Mouse (Mus musculus): ENCODE results near the gene Dnajc28. TPM values are rescaled to one million over a fixed set of nuclear protein-coding genes. Genes with fewer than 3 reads are reported as not detected.

Dnajc28 gene
- total RNA-seq, 2 experiments from 2014 or later = 9.0 to 9.8 TPM

GRCm38 (mm10) chr16:91630584-91630983 is 11.8 kb upstream of the Dnajc28 start:
- Histone ChIP-seq H3K27ac (no peak overlapping the region), H3K4me3 (no peak overlapping the region)
- intact Hi-C loops (cut with DNase I) = no loop called here
- DNase-seq (ENCODE audit: extremely low spot score in 1 of 2, low spot score in 2 of 2) = no peak
- no peak for TF ChIP-seq CTCF (IDR thresholded peaks at IDR 0.05)

- H3K27ac ChIP-seq = no peak overlapping the region
- no peak overlapping the region for H3K4me3 ChIP-seq
- no peak for TF ChIP-seq CTCF (IDR thresholded peaks at IDR 0.05)
- DNase-seq (ENCODE audit: extremely low spot score in 1 of 2, low spot score in 2 of 2) = no peak
- intact Hi-C loops (cut with DNase I) = no loop called here
These were observed 10.9 kb upstream of the Dnajc28 start for GRCm38 (mm10) chr16:91629749-91630148.

DNA sequence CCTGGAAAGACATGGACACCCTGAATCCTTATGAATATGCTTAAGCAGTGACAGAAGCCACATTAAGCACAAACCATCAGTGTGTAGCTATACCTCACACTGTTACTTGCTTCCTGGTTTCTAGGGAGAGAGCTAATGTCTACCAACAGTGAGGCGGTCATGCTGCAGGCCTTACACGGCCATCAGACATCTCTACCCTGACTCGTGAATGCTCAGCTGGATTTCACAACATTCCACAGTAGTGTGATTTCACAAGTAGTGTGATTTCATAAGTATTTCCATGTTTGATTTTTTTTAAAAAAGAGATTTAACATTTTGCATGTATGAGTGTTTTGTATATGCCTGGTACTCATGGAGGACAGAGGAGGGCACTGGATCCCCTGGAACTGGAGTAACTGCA is 9.8 kb upstream of the Dnajc28 start:
- Histone ChIP-seq H3K4me3 (no peak overlapping the region), H3K27ac (no peak overlapping the region)
- DNase-seq (ENCODE audit: extremely low spot score in 1 of 2, low spot score in 2 of 2) = no peak
- no peak for TF ChIP-seq CTCF (IDR thresholded peaks at IDR 0.05)
- intact Hi-C loops (cut with DNase I) = no loop called here

DNA sequence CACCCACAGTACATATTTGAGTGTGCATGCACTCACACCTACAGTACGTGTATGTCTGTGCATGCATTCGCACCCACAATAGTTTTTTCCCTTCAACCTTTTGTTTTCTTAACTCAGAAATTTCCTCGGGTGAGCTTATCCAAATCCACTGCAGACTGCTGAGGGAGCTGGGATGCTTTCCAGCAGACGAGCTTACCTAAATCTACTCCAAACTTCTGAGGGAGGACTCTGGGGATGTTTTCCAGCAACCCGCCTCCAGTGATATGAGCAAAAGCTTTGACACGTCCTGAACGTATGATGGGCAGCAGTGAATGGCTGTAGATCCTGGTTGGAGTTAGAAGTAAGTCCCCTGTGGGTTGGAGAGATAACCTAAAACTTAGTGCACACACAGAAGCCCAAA is 9.0 kb upstream of the Dnajc28 start:
- intact Hi-C loops (cut with DNase I) = no loop called here
- DNase-seq (ENCODE audit: extremely low spot score in 1 of 2, low spot score in 2 of 2) = peak in 1 of 2 experiments; percentile 29
- no peak for TF ChIP-seq CTCF (IDR thresholded peaks at IDR 0.05)
- H3K4me3 ChIP-seq = no peak overlapping the region
- no peak overlapping the region for H3K27ac ChIP-seq

GRCm38 (mm10) chr16:91623074-91623473 is 4.2 kb upstream of the Dnajc28 start:
- intact Hi-C loops (cut with DNase I) = no loop called here
- no peak for TF ChIP-seq CTCF (IDR thresholded peaks at IDR 0.05)

GRCm38 (mm10) chr16:91620991-91621390 is 2.2 kb upstream of the Dnajc28 start:
- no peak for DNase-seq (ENCODE audit: extremely low spot score in 1 of 2, low spot score in 2 of 2)
- no peak overlapping the region for H3K4me3 ChIP-seq
- H3K27ac ChIP-seq = no peak overlapping the region
- no peak for TF ChIP-seq CTCF (IDR thresholded peaks at IDR 0.05)
- intact Hi-C loops (cut with DNase I) = no loop called here

More at GRCm38 (mm10) chr16:91623074-91623473, 4.2 kb upstream of the Dnajc28 start:
- DNase-seq (ENCODE audit: extremely low spot score in 1 of 2, low spot score in 2 of 2) = no peak
- no peak overlapping the region for H3K27ac ChIP-seq
- H3K4me3 ChIP-seq = no peak overlapping the region

DNA sequence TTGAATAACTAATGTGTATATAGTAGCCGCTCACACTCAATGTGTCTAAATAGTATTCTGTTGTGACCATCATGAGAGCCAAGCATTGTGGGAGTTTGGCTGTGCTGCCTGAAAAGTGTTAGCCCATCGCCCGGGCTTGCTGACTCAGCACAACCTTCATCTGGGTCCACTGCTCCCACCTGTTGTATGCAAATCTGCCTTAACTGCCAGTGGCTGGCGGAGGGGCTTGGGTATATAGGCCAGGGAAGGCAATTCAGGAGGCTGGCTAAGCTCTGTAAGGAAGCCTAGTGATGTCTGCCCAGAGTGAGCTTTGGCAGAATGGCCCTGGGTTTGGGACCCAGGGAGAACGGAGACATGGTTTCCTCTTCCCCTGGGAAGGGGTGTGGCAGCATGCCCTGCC is 1.4 kb upstream of the Dnajc28 start:
- intact Hi-C loops (cut with DNase I) = no loop called here
- Histone ChIP-seq H3K27ac (no peak overlapping the region), H3K4me3 (no peak overlapping the region)
- no peak for DNase-seq (ENCODE audit: extremely low spot score in 1 of 2, low spot score in 2 of 2)
- no peak for TF ChIP-seq CTCF (IDR thresholded peaks at IDR 0.05)

DNA sequence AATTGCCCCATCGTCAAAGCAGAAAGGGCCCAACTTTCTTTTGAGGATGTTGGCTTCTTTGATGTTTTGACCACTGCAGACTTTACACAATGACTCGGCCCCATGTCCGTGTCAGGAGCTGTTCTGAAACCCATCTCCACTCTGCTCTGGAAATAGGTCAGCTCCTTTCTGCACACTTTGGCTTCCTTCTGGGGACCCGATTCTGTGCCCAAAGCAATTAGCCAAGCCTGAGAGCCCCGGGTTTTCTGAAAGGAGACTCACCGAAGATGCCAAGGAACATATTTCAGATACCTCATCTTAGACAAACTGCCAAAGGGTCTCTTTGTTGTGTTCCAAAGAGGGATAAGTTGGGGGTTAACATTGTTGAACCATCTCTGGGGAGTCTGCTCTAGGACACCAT is 4.3 kb downstream of the Dnajc28 start:
- intact Hi-C loops (cut with DNase I) = no loop called here
- no peak overlapping the region for H3K4me3 ChIP-seq
- no peak overlapping the region for H3K27ac ChIP-seq
- no peak for DNase-seq (ENCODE audit: extremely low spot score in 1 of 2, low spot score in 2 of 2)
- TF ChIP-seq CTCF (IDR thresholded peaks at IDR 0.05) = no peak

DNA sequence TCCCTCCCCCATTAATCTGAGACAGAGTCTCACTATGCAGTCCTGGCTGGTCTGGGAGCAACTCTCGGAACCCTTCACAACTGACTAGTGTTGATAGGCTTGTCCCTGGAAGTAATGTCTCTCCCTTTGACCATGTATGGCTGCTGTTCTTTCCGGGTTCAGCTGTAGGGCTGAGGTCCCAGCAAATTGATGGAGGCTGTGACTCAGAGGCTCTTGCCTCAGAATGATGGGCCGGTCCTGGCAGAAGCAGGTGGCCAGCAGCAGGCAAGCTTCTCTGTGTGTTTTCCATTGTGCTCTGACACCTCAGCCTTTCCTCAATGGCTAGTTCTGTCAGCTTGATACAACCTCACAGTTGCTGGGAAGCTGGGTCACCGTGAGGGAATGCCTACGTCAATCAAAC is 6.3 kb downstream of the Dnajc28 start:
- DNase-seq (ENCODE audit: extremely low spot score in 1 of 2, low spot score in 2 of 2) = no peak
- no peak for TF ChIP-seq CTCF (IDR thresholded peaks at IDR 0.05)
- intact Hi-C loops (cut with DNase I) = no loop called here
- Histone ChIP-seq H3K4me3 (no peak overlapping the region), H3K27ac (no peak overlapping the region)

GRCm38 (mm10) chr16:91611248-91611647 is 7.6 kb downstream of the Dnajc28 start:
- intact Hi-C loops (cut with DNase I) = no loop called here
- H3K4me3 ChIP-seq = no peak overlapping the region
- TF ChIP-seq CTCF (IDR thresholded peaks at IDR 0.05) = no peak
- H3K27ac ChIP-seq = no peak overlapping the region
- no peak for DNase-seq (ENCODE audit: extremely low spot score in 1 of 2, low spot score in 2 of 2)

DNA sequence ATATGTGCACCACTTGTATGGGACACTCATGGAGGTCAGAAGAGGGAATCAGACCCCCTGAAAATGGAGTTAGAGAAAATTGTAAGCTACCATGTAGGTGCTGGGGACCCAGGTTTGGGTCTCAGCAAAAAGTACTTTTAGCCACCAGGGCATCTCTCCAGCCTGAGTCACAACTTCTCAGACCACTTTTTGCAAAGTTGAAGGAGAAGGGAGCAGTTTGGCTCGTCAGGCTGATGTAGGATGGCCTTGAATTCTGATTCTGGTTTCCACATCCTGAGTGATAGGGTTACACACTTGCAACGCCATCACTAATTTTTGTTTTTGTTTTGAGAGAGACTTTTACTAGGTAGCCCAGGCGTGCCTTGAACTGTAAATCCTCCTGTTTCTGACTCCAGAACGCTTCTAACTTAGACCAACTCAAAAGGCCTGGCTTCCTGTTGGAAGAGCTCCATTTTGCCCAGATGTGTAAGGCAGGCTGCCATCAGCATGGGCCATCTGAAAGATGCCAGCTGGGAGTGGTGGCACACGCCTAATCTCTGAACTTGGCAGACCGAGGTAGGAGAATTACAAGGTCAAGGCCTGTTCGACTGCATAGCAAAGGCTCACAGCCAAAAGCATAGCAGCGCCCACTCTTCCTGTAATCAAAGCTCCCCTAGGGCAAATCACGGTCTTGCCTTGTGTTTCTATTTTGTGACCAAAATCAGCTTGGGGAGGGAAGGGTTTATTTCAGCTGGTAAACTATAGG is 9.2 kb downstream of the Dnajc28 start:
- intact Hi-C loops (cut with DNase I) = no loop called here
- DNase-seq (ENCODE audit: extremely low spot score in 1 of 2, low spot score in 2 of 2) = no peak
- no peak overlapping the region for H3K27ac ChIP-seq

GRCm38 (mm10) chr16:91606958-91607357 is 11.9 kb downstream of the Dnajc28 start:
- no peak for DNase-seq (ENCODE audit: extremely low spot score in 1 of 2, low spot score in 2 of 2)
- Histone ChIP-seq H3K4me3 (no peak overlapping the region), H3K27ac (no peak overlapping the region)
- TF ChIP-seq CTCF (IDR thresholded peaks at IDR 0.05) = no peak
- intact Hi-C loops (cut with DNase I) = no loop called here

More for the DNA sequence above, 9.2 kb downstream of the Dnajc28 start:
- H3K4me3 ChIP-seq = no peak overlapping the region
- no peak; the same call in 1 of the 2 replicates for TF ChIP-seq CTCF (IDR thresholded peaks at IDR 0.05)

- DNase-seq (ENCODE audit: extremely low spot score in 1 of 2, low spot score in 2 of 2) = no peak
- H3K27ac ChIP-seq = no peak overlapping the region
- H3K4me3 ChIP-seq = no peak overlapping the region
- intact Hi-C loops (cut with DNase I) = no loop called here
- TF ChIP-seq CTCF (IDR thresholded peaks at IDR 0.05) = no peak
These were observed 13.7 kb downstream of the Dnajc28 start for GRCm38 (mm10) chr16:91605156-91605555.

All from left cerebral cortex, adult 2 months (tissue).